Mouse (Mus musculus) CH12.LX (cell line): ENCODE results near the gene Myo18a. TPM values are rescaled to one million over a fixed set of nuclear protein-coding genes. Genes with fewer than 3 reads are reported as not detected.

Source experiments
- DNase-seq: peaks from one replicate; pipeline ENCODE4 v3.0.0-alpha.2; 2013; ENCODE audit errors: extremely low read depth
- H3K27ac ChIP-seq: 2 replicates; pipeline ENCODE4 v1.5.1; 2012; ENCODE audit warnings: low read depth, mild to moderate bottlenecking, control low read depth, moderate library complexity; ENCODE audit not compliant: insufficient read depth
- H3K27me3 ChIP-seq: replicated peaks from 2 replicates; pipeline ENCODE3; 2012; ENCODE audit warnings: inconsistent platforms
- H3K36me3 ChIP-seq, 2 experiments: replicated peaks in 1 of 2; 2 replicates each; pipeline versions ENCODE3 to v1.6.1; 2012; ENCODE audit warnings: inconsistent platforms in 1 of 2, low read length in 1 of 2, mild to moderate bottlenecking in 1 of 2, mixed read lengths in 1 of 2, moderate library complexity in 1 of 2; ENCODE audit not compliant: control insufficient read depth in 1 of 2, insufficient read depth in 1 of 2
- H3K4me1 ChIP-seq, 2 experiments: 2 replicates each; pipeline ENCODE4 v1.6.1; 2012; ENCODE audit warnings: inconsistent platforms in 1 of 2, moderate library complexity in 1 of 2; ENCODE audit not compliant: insufficient read depth in 2 of 2, control insufficient read depth in 1 of 2
- H3K4me2 ChIP-seq: 2 replicates; pipeline ENCODE4 v1.6.1; 2012; ENCODE audit warnings: low read depth, mild to moderate bottlenecking, control low read depth; ENCODE audit not compliant: poor library complexity, insufficient read depth, severe bottlenecking
- H3K4me3 ChIP-seq, 3 experiments: fragments of 150-350 bp in 1 of 3; sonication (generic) in 1 of 3; replicated peaks in 1 of 3; 2 replicates each; pipeline versions ENCODE3 to v1.5.1; 2011 to 2012; ENCODE audit warnings: low read depth in 2 of 3, low read length in 2 of 3, mild to moderate bottlenecking in 2 of 3, moderate library complexity in 2 of 3, control low read depth in 1 of 3, improper control_type of control experiment in 1 of 3, inconsistent platforms in 1 of 3, mixed read lengths in 1 of 3; ENCODE audit not compliant: poor library complexity in 1 of 3
- H3K79me2 ChIP-seq: replicated peaks from 2 replicates; pipeline ENCODE4 v1.6.1; 2012; ENCODE audit warnings: mild to moderate bottlenecking, moderate library complexity; ENCODE audit not compliant: control insufficient read depth, poor library complexity, insufficient read depth, severe bottlenecking; ENCODE audit errors: extremely low read depth
- H3K9ac ChIP-seq: 2 replicates; pipeline ENCODE4 v1.6.1; 2012; ENCODE audit warnings: low read depth, mild to moderate bottlenecking, control low read depth, moderate library complexity; ENCODE audit not compliant: insufficient read depth
- H3K9me3 ChIP-seq: replicated peaks from 2 replicates; pipeline ENCODE3; 2012; ENCODE audit warnings: low read length, inconsistent platforms, mixed read lengths
- CHD1 ChIP-seq: IDR thresholded peaks from 2 replicates; pipeline ENCODE4 v1.6.1; 2012; ENCODE audit warnings: low read depth, low read length, improper control_type of control experiment, inconsistent platforms
- CTCF ChIP-seq, 2 experiments: IDR thresholded peaks in 1 of 2; conservative IDR thresholded peaks in 1 of 2; 2 replicates each; pipeline ENCODE4 v1.5.1; 2011 to 2012; ENCODE audit warnings: low read depth in 2 of 2, low read length in 2 of 2, improper control_type of control experiment in 1 of 2, inconsistent platforms in 1 of 2, mild to moderate bottlenecking in 1 of 2, moderate library complexity in 1 of 2
- ELF1 ChIP-seq: IDR thresholded peaks from 2 replicates; pipeline ENCODE4 v1.6.1; 2014; ENCODE audit warnings: low read depth, mild to moderate bottlenecking, inconsistent platforms, low read length, improper control_type of control experiment
- EP300 ChIP-seq: IDR thresholded peaks from 2 replicates; pipeline ENCODE4 v1.6.1; 2011; ENCODE audit warnings: low read length, improper control_type of control experiment
- GABPA ChIP-seq: IDR thresholded peaks from 2 replicates; pipeline ENCODE4 v1.6.1; 2012; ENCODE audit warnings: low read depth, low read length, improper control_type of control experiment, inconsistent platforms; ENCODE audit not compliant: insufficient replicate concordance
- HCFC1 ChIP-seq: IDR thresholded peaks from 2 replicates; pipeline ENCODE4 v1.6.1; 2012; ENCODE audit warnings: low read depth, mild to moderate bottlenecking, inconsistent platforms, low read length, improper control_type of control experiment
- IRF4 ChIP-seq: IDR thresholded peaks from 2 replicates; pipeline ENCODE4 v1.6.1; 2014; ENCODE audit warnings: low read depth, mild to moderate bottlenecking, inconsistent platforms, low read length, improper control_type of control experiment
- JUND ChIP-seq: conservative IDR thresholded peaks from 2 replicates; pipeline ENCODE4 v1.6.1; 2011; ENCODE audit warnings: low read depth, low read length, improper control_type of control experiment
- KAT2A ChIP-seq: IDR thresholded peaks from 2 replicates; pipeline ENCODE4 v1.6.1; 2012; ENCODE audit warnings: low read length, improper control_type of control experiment, inconsistent platforms; ENCODE audit not compliant: insufficient replicate concordance
- MAFK ChIP-seq: IDR thresholded peaks from 2 replicates; pipeline ENCODE4 v1.6.1; 2011; ENCODE audit warnings: low read length, improper control_type of control experiment; ENCODE audit not compliant: insufficient replicate concordance
- MAZ ChIP-seq: IDR thresholded peaks from 2 replicates; pipeline ENCODE4 v1.6.1; 2012; ENCODE audit warnings: low read depth, mild to moderate bottlenecking, inconsistent platforms, low read length, improper control_type of control experiment, moderate library complexity
- MEF2A ChIP-seq: IDR thresholded peaks from 2 replicates; pipeline ENCODE4 v1.6.1; 2014; ENCODE audit warnings: low read depth, mild to moderate bottlenecking, inconsistent platforms, low read length, improper control_type of control experiment, borderline replicate concordance
- MXI1 ChIP-seq: IDR thresholded peaks from 2 replicates; pipeline ENCODE4 v1.6.1; 2011; ENCODE audit warnings: mild to moderate bottlenecking, low read depth, low read length, improper control_type of control experiment
- MYC ChIP-seq: IDR thresholded peaks from 2 replicates; pipeline ENCODE4 v1.6.1; 2011; ENCODE audit warnings: low read depth, mild to moderate bottlenecking, improper control_type of control experiment, low read length
- NELFE ChIP-seq: IDR thresholded peaks from 2 replicates; pipeline ENCODE4 v1.6.1; 2011; ENCODE audit warnings: low read depth, low read length, improper control_type of control experiment
- NRF1 ChIP-seq: IDR thresholded peaks from 2 replicates; pipeline ENCODE4 v1.6.1; 2014; ENCODE audit warnings: low read depth, mild to moderate bottlenecking, inconsistent platforms, low read length, improper control_type of control experiment, moderate library complexity
- POLR2A ChIP-seq: IDR thresholded peaks from 2 replicates; pipeline ENCODE4 v1.6.1; 2011; ENCODE audit warnings: low read depth, mild to moderate bottlenecking, improper control_type of control experiment, low read length
- POLR2AphosphoS2 ChIP-seq: IDR thresholded peaks from 2 replicates; pipeline ENCODE4 v1.6.1; 2011; ENCODE audit warnings: low read depth, low read length, improper control_type of control experiment
- SIN3A ChIP-seq: IDR thresholded peaks from 2 replicates; pipeline ENCODE4 v1.6.1; 2012; ENCODE audit warnings: low read length, improper control_type of control experiment, inconsistent platforms
- SMC3 ChIP-seq: IDR thresholded peaks from 2 replicates; pipeline ENCODE4 v1.6.1; 2011; ENCODE audit warnings: low read depth, low read length, improper control_type of control experiment
- TBP ChIP-seq: conservative IDR thresholded peaks from 2 replicates; pipeline ENCODE4 v1.6.1; 2011; ENCODE audit warnings: low read depth, low read length, improper control_type of control experiment
- TCF12 ChIP-seq: IDR thresholded peaks from 2 replicates; pipeline ENCODE4 v1.6.1; 2014; ENCODE audit warnings: low read depth, mild to moderate bottlenecking, inconsistent platforms, low read length, improper control_type of control experiment
- UBTF ChIP-seq: IDR thresholded peaks from 2 replicates; pipeline ENCODE4 v1.6.1; 2012; ENCODE audit warnings: low read depth, mild to moderate bottlenecking, inconsistent platforms, low read length, improper control_type of control experiment, moderate library complexity
- USF1 ChIP-seq: IDR thresholded peaks from 2 replicates; pipeline ENCODE4 v1.6.1; 2014; ENCODE audit warnings: low read depth, mild to moderate bottlenecking, inconsistent platforms, low read length, improper control_type of control experiment
- USF2 ChIP-seq: conservative IDR thresholded peaks from 2 replicates; pipeline ENCODE4 v1.6.1; 2011; ENCODE audit warnings: low read depth, low read length, improper control_type of control experiment
- ZC3H11A ChIP-seq: IDR thresholded peaks from 2 replicates; pipeline ENCODE4 v1.6.1; 2012; ENCODE audit warnings: low read depth, mild to moderate bottlenecking, inconsistent platforms, low read length, improper control_type of control experiment
- ZKSCAN1 ChIP-seq: IDR thresholded peaks from 2 replicates; pipeline ENCODE4 v1.6.1; 2012; ENCODE audit warnings: low read depth, inconsistent platforms, low read length, improper control_type of control experiment, borderline replicate concordance
- ZMIZ1 ChIP-seq: IDR thresholded peaks from 2 replicates; pipeline ENCODE4 v1.6.1; 2012; ENCODE audit warnings: low read depth, mild to moderate bottlenecking, inconsistent platforms, low read length, improper control_type of control experiment
- ZNF384 ChIP-seq: IDR thresholded peaks from 2 replicates; pipeline ENCODE4 v1.6.1; 2012; ENCODE audit warnings: low read depth, low read length, improper control_type of control experiment, inconsistent platforms
- dilution Hi-C: fragments of 300-500 bp; cut with MboI; formaldehyde crosslinking; loops from 2 replicates; pipeline ENCODE4 v1.14.3; 2020; ENCODE audit warnings: low sequenced_read_pairs; ENCODE audit not compliant: extremely low pct_unique_long_range_greater_than_20kb, extremely low pct_ligation_motif_present
- in situ Hi-C: fragments of 300-500 bp; cut with MboI; formaldehyde crosslinking; loops from 3 replicates; pipeline ENCODE4 v1.14.3; 2019; ENCODE audit warnings: low sequenced_read_pairs, low pct_ligation_motif_present, low pct_unique_long_range_greater_than_20kb, mixed read lengths
- polyA plus RNA-seq: library from polyadenylated mRNA; unstranded; fragments of >175 nt; gene quantifications from 2 replicates; pipeline ENCODE4 v1.2.1, GENCODE M21; 2012; ENCODE audit warnings: low read depth; ENCODE audit not compliant: insufficient read length
- total RNA-seq, 2 experiments: library from RNA; depleted of rRNA; stranded (reverse); fragments of 300-350 nt in 1 of 2; fragments of >200 nt in 1 of 2; gene quantifications; 2 replicates each; pipeline ENCODE4 v1.2.3; 2012 to 2014

Gene Myo18a
- total and polyA plus RNA-seq, 3 experiments = 6.3 to 24.8 (median 16.8) TPM

- H3K9ac ChIP-seq = peak overlapping the region; percentile 59
- H3K9me3 ChIP-seq = no peaks in the 10 kb centered on the region
- TF ChIP-seq KAT2A (no peak), NRF1 (no peak), POLR2A (peak; percentile 52; the same call in 1 of the 2 replicates), MXI1 (0 out of 2 replicates have a peak, but pooled peaks have one; percentile 9), ZKSCAN1 (no peak), CHD1 (no peak), MEF2A (peak; percentile 41; the same call in 1 of the 2 replicates), SIN3A (peak; percentile 83), MAZ (peak; percentile 51; the same call in 1 of the 2 replicates), ZMIZ1 (no peak), HCFC1 (no peak; the same call in 1 of the 2 replicates), USF1 (no peak)
- TF ChIP-seq, all 38 proteins: peak for 5
- H3K4me1 ChIP-seq = peaks cover 14 to 46% of the 10 kb centered on the region in 2 experiments
- H3K79me2 ChIP-seq = no peaks in the 10 kb centered on the region
- peak; percentile 59 for DNase-seq
- peak overlapping the region; percentile 92 for H3K4me2 ChIP-seq
- H3K27ac ChIP-seq = no peak overlapping the region
- dilution Hi-C loops (no loop called here), in situ Hi-C loops (no loop called here)
- peak overlapping the region; percentile 55 to 76 (median 61) for H3K4me3 ChIP-seq
- H3K36me3 ChIP-seq = peaks cover 0 to 2% of the 10 kb centered on the region in 2 experiments
- no peaks in the 10 kb centered on the region for H3K27me3 ChIP-seq
Observed at GRCm38 (mm10) chr11:77800869-77801701, 38.0 kb downstream of the Myo18a start.

- peak overlapping the region; percentile 92 for H3K4me2 ChIP-seq
- peak overlapping the region; percentile 18; the same call in 1 of the 2 replicates for H3K27ac ChIP-seq
- H3K36me3 ChIP-seq = peaks cover 0 to 8% of the 10 kb centered on the region in 2 experiments
- DNase-seq = peak; percentile 81
- in situ Hi-C loops (no loop called here), dilution Hi-C loops (no loop called here)
- H3K9ac ChIP-seq = peak overlapping the region; percentile 59
- no peaks in the 10 kb centered on the region for H3K9me3 ChIP-seq
- H3K27me3 ChIP-seq = no peaks in the 10 kb centered on the region
- no peaks in the 10 kb centered on the region for H3K79me2 ChIP-seq
- peaks cover 14 to 46% of the 10 kb centered on the region in 2 experiments for H3K4me1 ChIP-seq
- peak overlapping the region; percentile 49 to 76 (median 55) for H3K4me3 ChIP-seq
- TF ChIP-seq JUND (no peak), MEF2A (no peak; the same call in 1 of the 2 replicates), ELF1 (peak; percentile 87), MYC (no peak), KAT2A (peak; percentile 55; the same call in 1 of the 2 replicates), UBTF (peak; percentile 83), MAZ (peak; percentile 75), IRF4 (peak; percentile 87), TBP (peak; percentile 87), NRF1 (no peak; the same call in 1 of the 2 replicates), ZNF384 (no peak), USF2 (no peak), ZC3H11A (no peak), NELFE (peak; percentile 67; the same call in 1 of the 2 replicates), USF1 (no peak), POLR2AphosphoS2 (no peak), MXI1 (peak; percentile 63; the same call in 1 of the 2 replicates), SMC3 (no peak), ZMIZ1 (no peak; the same call in 1 of the 2 replicates), CTCF (conservative IDR thresholded peaks at IDR 0.05 in 1 of 2, IDR thresholded peaks at IDR 0.05 in 1 of 2; ENCODE audit: low read depth in 2 of 2, low read length in 2 of 2) (no peak; a peak in 1 of 4 replicates), CHD1 (no peak), GABPA (no peak), TCF12 (peak; percentile 92), EP300 (peak; percentile 51; the same call in 1 of the 2 replicates), MAFK (no peak)
Observed at GRCm38 (mm10) chr11:77802341-77802865, 39.4 kb downstream of the Myo18a start.
